Mouse (Mus musculus): ENCODE data around the gene Hivep3. TPM values are rescaled to one million over a fixed set of nuclear protein-coding genes. Genes with fewer than 3 reads are reported as not detected.

Gene Hivep3
- total RNA-seq, 2 experiments from 2014 or later, result 47.2 to 47.5 TPM

DNA sequence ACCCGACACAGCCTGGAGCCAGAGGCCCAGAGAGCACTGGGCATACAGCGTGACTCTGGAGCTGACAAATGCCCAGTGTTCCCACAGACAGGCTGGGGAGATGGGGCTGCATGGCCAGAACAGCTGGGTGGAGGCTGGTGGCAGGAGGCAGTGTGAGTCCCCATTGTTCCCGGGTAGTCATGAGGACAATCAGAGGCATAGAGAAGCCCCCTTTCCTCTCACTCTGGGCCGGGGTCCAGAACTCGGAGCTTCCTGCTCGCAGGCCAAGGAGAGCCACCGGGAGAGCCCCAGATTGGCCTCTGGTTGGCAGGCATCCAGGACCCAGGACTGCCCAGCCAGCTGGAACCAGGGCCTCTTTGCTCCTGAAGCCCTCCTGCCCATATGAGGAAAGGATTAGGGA lies 204.3 kb downstream of the Hivep3 start:
- DNase-seq (ENCODE audit: low spot score in 2 of 2), result peak; percentile 67 to 80

DNA sequence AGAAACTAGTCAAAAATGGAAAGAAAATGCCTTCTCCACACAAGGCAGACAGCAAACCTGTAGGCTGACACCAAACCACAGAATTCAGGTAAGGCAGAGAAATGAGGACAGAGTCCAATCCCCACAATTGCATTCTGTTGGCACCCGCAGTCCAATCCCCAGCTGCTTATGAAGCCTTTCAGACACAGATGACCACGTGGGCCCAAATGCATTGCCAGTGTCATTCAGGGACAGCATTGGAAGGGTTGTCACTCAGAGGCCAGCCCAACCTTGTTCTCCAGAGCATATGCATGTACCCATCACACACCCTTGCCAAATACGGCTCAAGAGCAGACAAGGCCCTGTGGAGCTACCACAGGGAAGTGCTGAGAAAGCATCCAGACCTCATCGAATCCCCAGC lies 204.9 kb downstream of the Hivep3 start:
- no peak for DNase-seq (ENCODE audit: low spot score in 2 of 2)

DNA sequence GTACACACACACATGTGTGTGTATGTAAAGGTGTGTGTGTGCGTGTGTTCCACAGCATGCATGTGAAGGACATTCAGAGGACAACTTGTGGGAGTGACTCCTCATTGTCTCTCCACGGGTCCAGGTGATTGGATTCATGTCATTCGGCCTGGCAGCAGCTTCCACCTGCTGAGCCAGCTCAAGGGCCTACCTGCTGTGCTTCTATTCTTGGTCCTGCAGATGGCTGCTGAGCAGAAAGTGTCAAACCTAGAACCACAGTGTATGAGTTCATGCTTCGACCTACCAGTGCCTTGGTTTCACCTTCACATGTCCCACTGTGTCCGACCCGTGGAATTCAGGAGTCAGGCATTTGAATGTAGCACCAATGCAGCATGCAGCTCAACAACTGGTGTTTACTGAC lies 206.2 kb downstream of the Hivep3 start:
- no peak for DNase-seq (ENCODE audit: low spot score in 2 of 2)

DNA sequence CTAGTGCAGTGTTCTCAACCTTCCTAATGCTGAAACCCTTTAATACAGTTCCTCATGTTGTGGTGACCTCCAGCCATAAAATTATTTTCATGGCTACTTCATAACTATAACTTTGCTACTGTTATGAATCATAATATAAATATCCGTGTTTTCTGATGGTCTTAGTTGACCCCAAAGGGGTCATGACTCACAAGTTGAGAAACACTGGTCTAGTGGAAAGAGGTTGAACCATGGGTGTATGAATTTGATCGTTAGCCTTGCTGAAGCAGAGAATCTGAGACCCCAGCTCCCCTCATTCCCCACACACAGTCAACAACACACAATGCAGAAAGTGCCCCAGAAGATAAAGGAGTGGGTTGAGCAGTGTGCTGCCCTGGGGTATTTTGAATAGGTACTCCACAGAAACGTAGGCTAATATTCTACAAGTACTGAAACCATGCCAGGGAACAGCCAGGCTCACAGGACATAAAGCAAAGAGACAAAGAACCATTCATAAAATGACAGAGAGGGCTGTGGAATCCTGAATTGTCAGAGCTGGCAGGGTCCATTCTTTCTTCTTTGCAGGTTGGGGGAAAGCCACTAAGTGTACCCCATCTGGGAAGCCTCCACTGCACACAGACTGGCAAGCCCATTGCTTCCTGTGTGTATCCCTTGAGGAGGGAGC lies 212.8 kb downstream of the Hivep3 start:
- DNase-seq (ENCODE audit: low spot score in 2 of 2), result no peak

DNA sequence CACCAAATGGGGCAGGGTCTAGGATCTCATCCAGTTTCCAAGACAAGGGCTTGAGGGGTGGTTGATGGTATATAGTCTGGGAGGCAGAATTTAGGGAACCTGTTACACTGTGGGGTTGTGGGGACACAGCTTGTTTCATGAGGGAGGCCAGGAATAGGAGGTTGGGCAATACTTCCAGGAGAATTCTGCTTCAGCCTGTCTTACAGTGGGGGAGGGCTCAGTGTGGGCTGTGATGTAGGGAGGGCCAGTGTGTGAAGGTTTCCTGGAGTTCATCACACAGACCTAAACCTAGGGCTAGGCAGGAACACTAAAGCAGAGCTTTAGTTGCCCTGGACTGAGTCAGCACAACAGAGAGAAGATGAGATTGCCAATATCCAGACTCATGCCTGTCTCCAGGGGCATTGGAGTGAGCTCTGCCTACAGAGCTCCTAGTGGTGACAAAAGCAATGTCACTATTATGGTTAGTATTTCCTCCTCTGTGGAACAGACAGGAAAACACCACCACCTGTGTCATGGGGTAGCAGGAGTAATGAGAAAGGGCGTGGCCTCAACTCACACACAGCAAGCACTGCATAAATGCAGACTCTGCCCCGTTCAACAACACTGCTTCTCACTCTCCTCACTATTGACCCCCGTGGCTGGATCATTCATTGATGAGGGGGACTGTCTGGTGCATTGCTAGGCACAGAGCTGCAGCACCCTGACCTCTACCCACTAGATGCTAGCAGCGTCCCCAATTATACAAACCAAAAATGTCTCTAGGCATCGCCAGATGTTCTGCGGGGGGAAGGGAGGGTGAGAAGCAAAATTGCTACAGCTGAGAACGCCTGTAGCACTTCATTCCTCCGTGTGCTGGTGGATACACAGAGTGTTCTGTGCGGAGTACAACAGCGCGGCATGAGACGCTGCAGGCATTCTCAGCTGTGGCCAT lies 213.9 kb downstream of the Hivep3 start:
- DNase-seq (ENCODE audit: low spot score in 2 of 2), result no peak

DNA sequence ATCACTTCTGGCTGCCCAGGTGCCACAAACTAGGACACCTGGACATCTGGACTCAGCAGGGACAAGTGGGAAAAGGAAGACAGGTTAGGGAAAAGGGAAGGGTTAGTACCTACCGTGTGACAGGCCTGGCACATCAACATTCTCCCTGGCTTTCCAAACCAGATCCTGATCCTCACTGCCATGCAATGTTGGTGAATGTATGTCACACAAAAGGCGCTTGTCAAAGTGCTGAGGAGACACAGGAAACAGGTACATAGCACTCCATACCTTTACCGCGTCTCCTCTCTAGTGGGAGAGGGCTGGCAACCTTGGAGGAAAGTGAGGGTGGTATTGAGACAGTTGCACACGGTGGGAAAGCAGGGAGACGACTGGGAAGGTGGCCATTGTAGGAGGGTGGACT lies 214.8 kb downstream of the Hivep3 start:
- no peak for DNase-seq (ENCODE audit: low spot score in 2 of 2)

DNA sequence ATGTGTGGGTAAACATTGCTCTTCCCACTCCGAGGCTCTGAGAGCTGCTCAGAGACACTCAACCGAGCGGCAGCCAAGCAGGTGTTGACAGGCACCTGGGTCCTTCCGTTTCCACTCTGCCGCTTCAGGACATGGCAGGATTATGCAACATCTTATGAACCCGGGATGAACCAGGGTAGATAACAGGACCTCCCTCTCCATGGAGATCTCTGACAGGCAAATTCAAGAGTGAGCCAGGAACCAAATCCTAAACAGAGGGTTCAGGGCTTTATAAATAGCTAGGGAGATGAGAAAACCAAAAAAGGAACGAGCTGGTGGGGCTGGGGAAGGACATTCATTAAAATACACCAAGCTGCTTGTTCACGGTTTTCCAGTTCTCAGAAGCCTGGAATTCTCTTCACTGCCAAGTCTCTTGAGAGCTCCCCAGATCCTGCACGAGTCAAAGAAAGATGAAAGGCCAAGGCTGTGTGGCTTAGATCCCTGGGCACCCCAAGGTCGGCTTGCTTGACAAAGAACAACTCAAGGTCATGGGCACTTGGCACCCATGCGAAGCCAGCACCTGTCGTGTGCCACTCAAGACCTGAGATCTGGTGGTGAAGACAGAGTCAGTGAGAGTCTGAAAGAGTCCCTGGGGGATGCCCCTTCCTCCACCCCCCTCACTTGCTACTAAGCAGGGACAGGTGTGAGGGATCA lies 215.5 kb downstream of the Hivep3 start:
- no peak for DNase-seq (ENCODE audit: low spot score in 2 of 2)

DNA sequence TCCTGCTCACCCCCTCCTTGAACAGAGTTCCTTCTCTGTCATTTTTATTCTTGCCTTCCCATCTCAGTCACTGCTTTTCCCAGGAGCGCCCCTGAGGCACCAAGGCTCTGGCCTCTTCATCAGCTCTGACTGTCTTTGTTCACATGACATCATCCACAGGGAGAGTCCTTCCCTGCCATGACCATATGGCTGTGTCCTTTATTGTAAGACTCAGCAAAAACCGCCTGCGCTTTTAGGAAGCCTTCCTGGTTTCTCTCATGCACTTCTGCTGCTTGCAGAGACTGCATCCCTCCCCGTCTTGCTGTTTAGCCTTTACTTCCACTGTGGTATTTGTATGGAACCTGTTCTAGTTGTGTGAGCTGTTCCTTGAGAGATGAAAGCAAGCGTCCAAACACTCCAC lies 216.6 kb downstream of the Hivep3 start:
- DNase-seq (ENCODE audit: low spot score in 2 of 2), result peak in 1 of 2 experiments; percentile 57

DNA sequence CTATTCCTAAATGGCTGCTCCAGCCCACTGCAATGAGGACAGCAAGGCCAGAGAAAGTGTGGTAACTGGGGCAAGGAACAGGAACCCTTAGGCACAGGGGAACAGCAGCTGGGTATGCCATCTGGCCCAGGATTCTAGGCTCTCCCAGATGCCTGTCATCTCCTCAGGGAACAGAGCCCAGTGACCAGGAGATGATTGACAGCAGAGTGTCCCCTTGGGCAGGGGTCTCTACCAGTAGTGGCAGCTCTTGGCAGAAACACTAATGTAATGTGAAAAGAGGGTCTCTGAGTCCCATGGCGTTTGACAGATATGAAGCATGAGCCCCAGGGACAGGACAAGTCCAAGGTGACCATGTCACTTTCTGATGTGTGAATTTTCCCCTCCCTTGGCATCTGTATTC lies 217.5 kb downstream of the Hivep3 start:
- DNase-seq (ENCODE audit: low spot score in 2 of 2), result no peak

DNA sequence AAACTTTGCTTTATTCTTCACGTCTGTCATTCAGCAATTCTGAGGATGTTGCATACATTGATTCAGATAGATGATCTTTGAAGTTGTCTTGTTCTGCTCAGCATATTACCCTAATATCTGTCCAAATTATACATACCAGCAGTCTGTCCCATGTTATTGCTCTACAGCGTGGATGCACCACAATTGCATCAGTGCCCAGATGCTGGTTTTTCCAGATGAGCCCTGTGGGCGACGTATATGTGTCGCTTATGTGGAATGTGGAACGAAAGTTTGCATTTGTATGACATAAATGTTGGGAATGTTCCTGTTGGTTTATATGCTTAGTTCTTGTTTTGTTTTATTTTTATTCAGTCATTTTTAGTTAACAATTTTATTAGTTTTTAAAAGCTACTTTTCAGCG lies 221.4 kb downstream of the Hivep3 start:
- DNase-seq (ENCODE audit: low spot score in 2 of 2), result no peak

DNA sequence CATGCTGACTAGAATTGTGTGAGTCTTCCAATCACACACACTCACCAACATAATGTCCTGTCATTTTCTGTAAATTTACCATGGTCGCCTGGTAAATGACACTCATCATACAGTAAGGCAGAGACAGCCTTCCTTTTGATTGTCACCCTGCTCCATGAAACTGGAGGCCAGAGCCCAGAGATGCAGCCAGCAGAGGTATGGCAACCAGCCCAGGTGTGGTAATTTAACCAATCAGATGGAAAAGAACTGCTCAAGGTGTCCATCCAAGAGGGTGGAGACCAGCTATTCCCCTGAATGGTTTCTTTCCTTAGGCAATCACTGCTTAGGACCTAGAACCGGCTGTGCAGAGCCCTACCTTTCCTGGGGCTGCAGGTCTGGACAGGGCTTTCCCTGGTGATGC lies 224.4 kb downstream of the Hivep3 start:
- no peak for DNase-seq (ENCODE audit: low spot score in 2 of 2)

DNA sequence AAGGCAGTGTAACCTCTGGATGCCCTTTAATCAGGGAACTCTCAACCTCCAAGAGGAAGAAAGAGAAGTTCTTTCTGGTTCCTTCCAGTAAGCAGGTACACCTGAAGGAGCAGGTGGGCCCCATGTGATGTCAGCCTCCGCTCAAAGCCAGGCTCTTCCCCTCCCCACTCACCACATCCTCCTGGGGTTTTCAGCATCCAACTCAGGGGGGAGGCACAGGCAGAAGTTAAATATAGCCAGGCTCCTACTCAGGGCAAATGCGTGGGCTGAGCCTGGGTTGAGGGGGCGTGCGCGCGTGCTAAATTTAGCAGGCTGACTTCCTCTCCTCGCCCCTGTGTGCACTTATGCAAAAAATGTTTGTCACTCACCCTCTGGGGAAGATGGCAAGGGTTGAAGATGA lies 225.7 kb downstream of the Hivep3 start:
- DNase-seq (ENCODE audit: low spot score in 2 of 2), result no peak

DNA sequence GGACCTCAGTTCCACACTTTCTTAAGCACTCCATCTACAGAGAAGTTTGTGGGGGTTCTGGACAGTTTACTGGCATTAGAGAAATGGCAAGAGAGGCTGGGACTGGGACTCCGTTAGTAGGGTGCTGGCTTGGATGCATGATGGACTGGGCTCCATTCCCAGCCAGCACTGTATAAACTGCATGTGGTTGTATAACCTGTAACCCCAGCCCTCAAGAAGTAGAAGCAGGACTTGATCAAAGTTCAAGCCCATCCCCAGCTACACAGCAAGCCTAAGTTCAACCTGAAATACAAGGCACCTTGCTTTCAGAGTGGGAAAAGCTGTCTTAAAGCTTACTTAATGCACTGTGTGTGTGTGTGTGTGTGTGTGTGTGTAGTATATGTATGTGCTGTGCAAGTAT lies 226.3 kb downstream of the Hivep3 start:
- DNase-seq (ENCODE audit: low spot score in 2 of 2), result no peak

DNA sequence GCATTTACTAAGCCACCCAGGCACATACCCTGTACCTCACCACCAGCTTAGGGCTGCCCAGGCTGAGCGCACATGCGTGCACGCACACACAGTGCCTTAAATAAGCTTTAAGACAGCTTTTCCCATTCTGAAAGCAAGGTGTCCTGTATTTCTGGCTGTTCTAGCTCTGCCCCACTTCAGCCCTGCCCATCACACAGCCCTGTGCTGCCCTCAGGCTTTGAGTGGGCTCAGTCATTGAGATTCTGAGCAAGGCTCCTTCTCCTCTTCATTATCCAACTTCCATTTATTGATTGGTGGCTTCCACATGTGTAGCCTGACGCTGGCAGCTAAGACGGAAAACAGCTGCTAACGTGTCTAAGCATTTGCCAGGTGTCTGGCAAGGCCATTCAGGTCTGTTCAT lies 226.9 kb downstream of the Hivep3 start:
- DNase-seq (ENCODE audit: low spot score in 2 of 2), result no peak

DNA sequence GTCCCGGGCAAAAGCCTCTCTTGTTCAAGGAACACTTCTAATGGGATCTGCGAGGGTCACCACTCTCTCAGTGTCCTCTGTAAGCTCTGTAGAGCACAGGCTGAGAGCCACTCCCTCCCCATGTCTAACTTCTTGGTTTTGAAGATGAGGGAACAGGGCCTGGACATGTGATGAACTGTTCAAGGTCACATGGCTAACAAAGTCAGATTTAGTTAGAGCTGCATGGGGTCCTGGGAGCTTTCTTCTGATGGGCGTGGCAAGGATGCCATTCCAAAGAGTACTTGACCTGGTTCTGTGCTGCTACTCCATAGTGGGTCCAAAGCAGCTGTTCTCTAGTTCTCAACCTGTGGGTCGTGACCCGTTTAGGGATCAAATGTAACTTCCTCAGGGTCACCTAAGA lies 227.6 kb downstream of the Hivep3 start:
- DNase-seq (ENCODE audit: low spot score in 2 of 2), result no peak

DNA sequence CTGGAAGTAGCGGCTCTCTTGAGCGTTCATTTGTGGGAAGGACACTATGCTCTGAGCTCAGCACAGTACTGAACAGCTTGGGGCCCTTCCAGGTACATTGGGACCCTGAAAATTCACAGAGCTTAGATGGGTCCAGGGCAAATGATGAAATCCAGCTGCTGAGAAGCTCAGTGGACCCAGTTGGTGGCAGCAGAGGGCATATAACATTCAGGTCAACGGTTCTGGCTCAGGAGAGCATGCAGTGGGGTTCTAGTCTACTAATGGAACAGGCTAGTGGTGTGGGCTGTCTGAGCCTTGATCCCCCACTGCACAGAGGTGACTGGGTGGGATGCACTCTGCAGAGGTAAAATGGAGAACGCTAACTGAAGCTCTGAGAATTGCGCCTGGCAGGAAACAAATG lies 228.5 kb downstream of the Hivep3 start:
- DNase-seq (ENCODE audit: low spot score in 2 of 2), result no peak

DNA sequence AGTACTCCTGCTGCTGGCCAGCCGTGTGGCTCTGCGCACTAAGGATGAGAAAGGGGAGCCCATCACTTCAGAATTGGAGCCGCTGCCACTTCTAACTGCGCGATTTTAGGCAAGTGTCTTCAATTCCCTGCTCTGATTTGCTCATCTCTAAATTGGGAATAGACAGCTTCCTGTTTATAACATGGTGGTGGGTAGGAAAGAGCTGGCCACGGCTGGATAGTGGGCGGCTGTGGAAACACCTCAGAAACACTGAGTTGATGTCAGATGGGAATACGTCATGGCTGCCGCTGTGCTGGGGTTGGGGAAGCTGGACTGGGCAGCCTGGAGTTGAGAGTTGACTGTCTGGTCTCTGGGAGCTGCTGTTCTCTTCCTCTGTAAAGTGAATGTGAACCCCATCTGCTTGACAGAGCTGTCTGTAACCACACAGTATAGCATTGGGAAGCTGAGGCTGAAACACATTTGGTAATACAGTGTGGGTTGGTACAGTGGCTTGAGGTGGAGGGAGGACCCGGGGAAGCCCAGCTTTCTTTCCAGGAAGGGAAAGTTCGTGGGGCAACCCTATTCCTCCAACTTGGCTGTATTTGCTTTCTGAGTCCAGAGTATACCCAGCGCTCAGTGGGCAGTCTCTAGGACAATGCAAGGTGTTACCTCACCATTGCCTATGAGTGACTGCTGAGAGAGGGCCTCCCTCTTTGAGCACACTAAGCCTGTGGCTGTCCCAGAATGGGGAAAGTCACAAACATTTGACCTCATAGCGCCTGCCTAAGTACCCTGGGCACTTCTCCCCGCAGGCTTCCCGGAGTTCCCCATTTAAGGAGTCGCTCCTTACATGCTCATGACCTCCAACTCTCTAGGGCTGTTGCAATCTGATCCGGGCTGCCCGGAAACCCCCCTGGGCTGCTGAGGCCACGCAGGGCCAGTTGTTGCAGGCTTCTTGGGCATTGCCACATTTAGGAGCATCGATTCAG lies 232.8 kb downstream of the Hivep3 start:
- peak; percentile 45 to 56 for DNase-seq (ENCODE audit: low spot score in 2 of 2)

DNA sequence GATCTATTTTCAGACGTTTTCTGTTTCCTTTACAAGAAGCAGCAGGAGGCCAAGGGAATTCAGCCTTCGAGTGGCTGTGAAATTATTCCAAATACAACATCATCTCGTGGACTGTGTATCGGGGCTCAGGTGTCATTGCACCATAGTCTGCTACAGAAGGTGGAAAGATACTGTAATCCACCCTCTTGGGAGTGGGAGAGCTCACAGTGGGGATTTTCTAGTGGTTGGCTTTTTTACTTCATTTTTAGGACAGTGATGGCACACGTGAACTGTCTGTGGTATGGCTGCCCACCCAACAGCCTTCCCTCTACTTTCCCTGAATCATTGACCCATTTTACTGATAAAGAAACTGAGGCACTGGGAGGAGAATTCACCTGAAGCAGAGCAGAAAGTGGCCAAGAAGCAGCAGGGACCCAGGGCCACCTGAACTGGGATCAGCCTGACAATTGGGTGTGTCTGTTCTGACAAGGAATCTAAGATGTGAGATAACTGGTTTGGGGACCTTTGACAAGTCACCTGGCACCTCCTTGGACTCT lies 233.6 kb downstream of the Hivep3 start:
- DNase-seq (ENCODE audit: low spot score in 2 of 2), result no peak

DNA sequence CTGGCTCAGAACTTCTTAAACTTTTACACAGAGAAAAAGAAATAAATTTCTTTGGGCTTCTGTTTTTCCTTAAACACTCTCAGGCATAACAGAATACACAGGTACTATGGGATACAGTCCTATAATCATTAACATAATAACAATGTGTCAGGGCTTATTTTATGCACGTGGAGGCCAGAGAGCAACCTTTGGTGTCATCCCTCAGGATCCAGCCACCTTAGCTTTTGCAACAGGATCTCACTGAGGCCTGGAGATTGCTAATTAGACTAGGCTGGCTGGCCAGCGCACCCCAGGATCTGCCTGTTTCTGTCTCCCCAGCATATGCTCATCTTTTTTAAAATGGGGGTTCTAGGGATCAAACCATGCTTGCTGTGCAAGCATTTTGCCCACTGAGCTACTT lies 234.1 kb downstream of the Hivep3 start:
- no peak for DNase-seq (ENCODE audit: low spot score in 2 of 2)

DNA sequence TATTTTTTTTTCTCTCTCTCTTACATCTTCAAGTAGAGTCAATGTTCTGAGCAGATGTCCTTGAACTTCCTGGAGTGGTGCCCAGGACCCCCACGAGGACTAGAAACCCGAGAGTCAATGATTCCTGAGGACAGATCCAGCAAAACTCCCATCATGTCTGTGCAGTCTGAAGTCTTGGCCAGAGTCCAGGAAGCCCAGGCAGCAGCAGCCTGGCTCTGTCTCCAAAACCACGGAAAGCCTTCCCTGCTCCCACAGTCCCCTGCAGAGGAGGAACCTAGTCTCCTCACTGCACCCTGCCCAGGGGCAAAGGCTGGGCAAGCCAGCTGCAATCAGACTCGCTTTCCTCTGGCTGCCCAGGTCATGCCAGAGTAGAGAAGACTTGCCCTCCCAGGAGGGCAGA lies 234.5 kb downstream of the Hivep3 start:
- no peak for DNase-seq (ENCODE audit: low spot score in 2 of 2)

DNA sequence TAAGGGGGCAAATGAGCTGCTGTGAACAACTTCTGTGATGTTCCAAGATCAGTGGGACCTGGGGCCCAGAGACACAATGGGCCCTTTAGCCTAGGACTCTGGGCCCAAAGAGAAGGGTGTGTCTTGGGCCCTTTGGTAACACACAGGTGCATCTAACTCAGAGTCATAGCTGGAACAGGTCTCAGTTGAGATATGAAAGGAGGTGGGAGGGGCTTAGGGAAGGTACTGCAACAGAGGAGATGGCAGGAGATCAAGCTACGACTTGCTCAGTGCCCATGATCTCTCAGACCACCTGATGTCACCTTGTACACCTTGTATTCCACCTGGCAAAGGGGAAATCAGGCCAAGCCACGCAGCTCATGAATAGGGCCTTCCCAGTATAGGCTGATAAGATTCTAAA lies 235.3 kb downstream of the Hivep3 start:
- no peak for DNase-seq (ENCODE audit: low spot score in 2 of 2)

Data from layer of hippocampus, adult 18-20 months (tissue).